Mouse (Mus musculus): Measurements from ENCODE around the gene Nek7. TPM values are rescaled to one million over a fixed set of nuclear protein-coding genes. Genes with fewer than 3 reads are reported as not detected.
A peak's percentile ranks its signal among the peaks of the same experiment; 100 is the strongest.

Nek7 gene
- polyA plus RNA-seq, 1 experiment, result 0.92 TPM

DNA sequence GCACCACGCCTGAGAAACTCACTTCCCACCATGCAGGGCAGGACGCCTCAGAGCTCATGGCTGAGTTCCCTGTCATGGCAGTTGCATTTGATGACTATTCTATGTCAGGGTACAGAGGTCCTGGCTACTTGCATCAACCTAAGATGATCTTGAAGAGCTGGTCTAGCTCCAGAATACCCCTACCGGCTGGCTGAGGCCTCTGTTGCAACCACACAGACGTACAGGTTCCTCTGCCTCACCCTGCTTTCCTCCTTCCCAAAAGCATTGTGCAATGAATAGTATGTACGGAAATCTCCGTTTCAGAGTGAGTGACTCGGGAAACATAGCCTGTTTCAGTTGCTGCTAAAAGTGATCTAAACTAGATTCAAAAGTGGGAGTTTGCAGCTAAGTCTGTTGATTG lies 37.7 kb downstream of the Nek7 start:
- H3K4me1 ChIP-seq (ENCODE audit: control insufficient read depth), result peaks cover 23% of the 10 kb centered on the region
- H3K9me3 ChIP-seq (ENCODE audit: control insufficient read depth, low read length), result no peaks in the 10 kb centered on the region
- TF ChIP-seq GATA1 (IDR thresholded peaks at IDR 0.05; ENCODE audit: low read length) (no peak), TAL1 (IDR thresholded peaks at IDR 0.05; ENCODE audit: low read length) (no peak)
- H3K27me3 ChIP-seq (ENCODE audit: control insufficient read depth), result no peaks in the 10 kb centered on the region
- no peak overlapping the region for H3K4me3 ChIP-seq (replicated peaks)
- H3K36me3 ChIP-seq (ENCODE audit: control insufficient read depth), result peaks cover 3% of the 10 kb centered on the region

DNA sequence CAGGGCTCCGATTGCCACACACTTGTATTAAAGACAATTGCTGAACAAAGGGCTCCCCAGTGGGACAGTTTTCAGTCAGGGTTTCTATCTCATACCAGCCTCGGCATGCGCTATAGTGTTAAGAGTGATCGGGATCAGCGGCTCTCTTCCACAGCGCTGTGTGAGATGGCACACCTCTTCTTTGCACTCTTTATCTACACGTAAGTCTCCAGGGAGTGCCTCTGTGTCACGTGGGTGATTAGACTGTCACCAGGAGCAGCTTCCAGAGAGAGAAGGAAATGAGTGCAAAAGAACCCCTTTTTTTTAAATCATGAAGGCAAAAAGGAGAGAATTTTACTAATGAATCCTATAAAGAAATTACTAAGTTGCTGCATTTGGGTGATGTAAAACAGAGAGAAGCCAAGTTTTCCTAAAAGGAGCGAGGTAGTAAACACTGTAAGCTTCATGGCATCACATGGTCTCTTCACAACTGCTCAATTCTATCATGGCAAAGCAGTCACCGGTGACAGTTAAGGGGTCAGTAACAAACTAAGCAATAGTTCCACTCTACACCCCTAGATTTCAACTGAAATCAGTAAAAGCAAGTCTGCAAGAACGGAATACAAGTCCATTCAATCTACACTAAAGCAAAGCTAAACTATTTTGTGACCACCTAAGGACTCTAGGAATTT lies 40.0 kb downstream of the Nek7 start:
- TF ChIP-seq GATA1 (IDR thresholded peaks at IDR 0.05; ENCODE audit: low read length) (no peak), TAL1 (IDR thresholded peaks at IDR 0.05; ENCODE audit: low read length) (no peak)
- Histone ChIP-seq H3K4me1 (ENCODE audit: control insufficient read depth) (peaks cover 23% of the 10 kb centered on the region), H3K4me3 (replicated peaks) (peak overlapping the region; percentile 13), H3K27me3 (ENCODE audit: control insufficient read depth) (no peaks in the 10 kb centered on the region), H3K36me3 (ENCODE audit: control insufficient read depth) (peaks cover 3% of the 10 kb centered on the region), H3K9me3 (ENCODE audit: control insufficient read depth, low read length) (no peaks in the 10 kb centered on the region)

DNA sequence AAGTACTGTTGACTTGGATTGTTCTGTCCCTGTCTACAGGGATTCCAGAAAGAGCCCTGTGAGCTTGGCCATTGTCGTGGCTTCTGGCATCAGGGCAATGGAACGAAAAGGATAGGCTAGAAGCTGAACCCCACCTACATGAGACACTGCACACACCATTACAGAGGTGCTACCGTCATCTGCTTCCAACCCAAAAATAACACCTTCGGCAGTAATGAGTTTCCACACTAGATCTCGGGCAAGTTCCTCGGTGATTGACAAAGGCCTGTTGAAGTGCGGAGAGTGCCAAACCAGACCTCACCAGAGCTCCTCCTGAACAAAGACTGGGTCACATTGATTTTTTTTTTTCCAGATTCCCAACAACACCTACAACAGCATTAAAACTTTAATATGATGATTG lies 40.7 kb downstream of the Nek7 start:
- peaks cover 3% of the 10 kb centered on the region; the same call in 1 of the 2 replicates for H3K36me3 ChIP-seq (ENCODE audit: control insufficient read depth)
- H3K9me3 ChIP-seq (ENCODE audit: control insufficient read depth, low read length), result no peaks in the 10 kb centered on the region
- no peak for TF ChIP-seq TAL1 (IDR thresholded peaks at IDR 0.05; ENCODE audit: low read length)
- no peak for TF ChIP-seq GATA1 (IDR thresholded peaks at IDR 0.05; ENCODE audit: low read length)
- H3K4me1 ChIP-seq (ENCODE audit: control insufficient read depth), result peaks cover 25% of the 10 kb centered on the region
- no peak overlapping the region for H3K4me3 ChIP-seq (replicated peaks)
- no peaks in the 10 kb centered on the region for H3K27me3 ChIP-seq (ENCODE audit: control insufficient read depth)

DNA sequence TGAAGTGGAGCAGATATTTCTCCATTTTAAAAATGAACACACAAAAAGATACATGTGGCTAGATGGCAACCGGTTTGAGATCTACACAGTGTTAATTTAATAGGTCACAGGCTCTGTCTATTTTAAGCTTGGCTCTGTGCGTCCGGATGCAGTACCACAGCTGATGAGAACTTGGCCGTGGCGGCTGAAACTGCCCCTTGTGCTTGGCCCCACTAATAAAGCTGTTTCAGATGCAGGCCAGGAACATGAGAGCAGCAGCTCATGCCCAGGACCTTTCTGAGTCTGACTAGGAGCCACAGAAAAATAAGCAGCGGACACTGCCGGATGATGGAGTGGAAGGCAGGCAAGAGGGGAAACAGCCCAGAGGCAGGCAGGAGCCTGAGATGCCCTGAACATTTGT lies 43.1 kb downstream of the Nek7 start:
- Histone ChIP-seq H3K36me3 (ENCODE audit: control insufficient read depth) (no peaks in the 10 kb centered on the region), H3K4me3 (replicated peaks) (no peak overlapping the region), H3K4me1 (ENCODE audit: control insufficient read depth) (peaks cover 23% of the 10 kb centered on the region), H3K27me3 (ENCODE audit: control insufficient read depth) (no peaks in the 10 kb centered on the region), H3K9me3 (ENCODE audit: control insufficient read depth, low read length) (no peaks in the 10 kb centered on the region)
- TF ChIP-seq GATA1 (IDR thresholded peaks at IDR 0.05; ENCODE audit: low read length) (no peak), TAL1 (IDR thresholded peaks at IDR 0.05; ENCODE audit: low read length) (no peak)

DNA sequence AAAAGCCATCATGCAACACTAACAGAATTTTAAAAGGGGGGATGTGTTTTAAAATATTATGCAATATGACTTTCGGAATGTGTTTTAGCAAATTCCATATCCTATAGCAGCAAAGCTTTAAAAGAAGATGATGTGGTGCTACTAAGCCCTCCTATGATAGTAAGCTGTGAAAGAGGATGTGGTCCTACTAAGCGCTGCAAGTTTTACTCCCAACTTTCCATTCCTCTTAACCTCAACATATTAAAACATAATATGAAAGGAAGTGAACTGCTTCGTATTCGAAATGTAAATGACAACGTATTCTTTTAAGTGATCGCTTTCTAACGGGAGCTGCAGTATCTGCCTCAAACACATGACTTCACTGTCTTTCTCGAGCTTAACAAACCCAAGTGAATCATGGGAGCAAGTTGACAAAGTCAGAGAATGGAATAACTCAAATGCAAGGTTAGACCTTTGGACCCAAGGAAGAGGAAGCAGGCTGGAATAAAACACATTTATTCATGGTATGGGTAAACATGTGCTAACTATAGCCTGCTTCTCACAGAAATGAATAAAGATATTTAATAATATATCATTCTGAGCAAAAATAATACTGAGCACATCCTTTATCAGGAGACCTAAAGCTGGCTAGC lies 43.8 kb downstream of the Nek7 start:
- Histone ChIP-seq H3K36me3 (ENCODE audit: control insufficient read depth) (no peaks in the 10 kb centered on the region), H3K27me3 (ENCODE audit: control insufficient read depth) (no peaks in the 10 kb centered on the region), H3K9me3 (ENCODE audit: control insufficient read depth, low read length) (no peaks in the 10 kb centered on the region), H3K4me1 (ENCODE audit: control insufficient read depth) (peaks cover 26% of the 10 kb centered on the region), H3K4me3 (replicated peaks) (no peak overlapping the region)
- TF ChIP-seq TAL1 (IDR thresholded peaks at IDR 0.05; ENCODE audit: low read length) (no peak), GATA1 (IDR thresholded peaks at IDR 0.05; ENCODE audit: low read length) (no peak)

DNA sequence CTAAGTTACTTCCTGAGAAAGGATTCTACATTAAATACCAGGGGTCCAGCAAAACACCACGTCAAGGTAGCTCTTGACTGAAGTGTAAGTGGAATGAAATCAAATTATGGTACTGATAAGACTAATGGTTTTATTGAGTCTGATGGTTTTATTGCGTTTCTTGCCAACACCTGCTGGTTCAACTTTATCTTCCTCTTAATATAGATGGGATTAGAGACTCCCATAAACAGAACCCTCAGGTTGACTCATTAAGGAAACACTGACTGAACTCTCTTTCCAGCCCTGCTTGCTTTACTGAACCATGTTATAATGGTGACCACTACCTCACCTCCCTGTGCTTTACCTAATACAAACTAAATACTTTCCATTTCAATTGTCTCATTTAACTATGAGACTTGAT lies 44.3 kb downstream of the Nek7 start:
- no peaks in the 10 kb centered on the region for H3K27me3 ChIP-seq (ENCODE audit: control insufficient read depth)
- peaks cover 26% of the 10 kb centered on the region for H3K4me1 ChIP-seq (ENCODE audit: control insufficient read depth)
- H3K4me3 ChIP-seq (replicated peaks), result no peak overlapping the region
- TF ChIP-seq TAL1 (IDR thresholded peaks at IDR 0.05; ENCODE audit: low read length) (no peak), GATA1 (IDR thresholded peaks at IDR 0.05; ENCODE audit: low read length) (no peak)
- H3K36me3 ChIP-seq (ENCODE audit: control insufficient read depth), result no peaks in the 10 kb centered on the region
- no peaks in the 10 kb centered on the region for H3K9me3 ChIP-seq (ENCODE audit: control insufficient read depth, low read length)

DNA sequence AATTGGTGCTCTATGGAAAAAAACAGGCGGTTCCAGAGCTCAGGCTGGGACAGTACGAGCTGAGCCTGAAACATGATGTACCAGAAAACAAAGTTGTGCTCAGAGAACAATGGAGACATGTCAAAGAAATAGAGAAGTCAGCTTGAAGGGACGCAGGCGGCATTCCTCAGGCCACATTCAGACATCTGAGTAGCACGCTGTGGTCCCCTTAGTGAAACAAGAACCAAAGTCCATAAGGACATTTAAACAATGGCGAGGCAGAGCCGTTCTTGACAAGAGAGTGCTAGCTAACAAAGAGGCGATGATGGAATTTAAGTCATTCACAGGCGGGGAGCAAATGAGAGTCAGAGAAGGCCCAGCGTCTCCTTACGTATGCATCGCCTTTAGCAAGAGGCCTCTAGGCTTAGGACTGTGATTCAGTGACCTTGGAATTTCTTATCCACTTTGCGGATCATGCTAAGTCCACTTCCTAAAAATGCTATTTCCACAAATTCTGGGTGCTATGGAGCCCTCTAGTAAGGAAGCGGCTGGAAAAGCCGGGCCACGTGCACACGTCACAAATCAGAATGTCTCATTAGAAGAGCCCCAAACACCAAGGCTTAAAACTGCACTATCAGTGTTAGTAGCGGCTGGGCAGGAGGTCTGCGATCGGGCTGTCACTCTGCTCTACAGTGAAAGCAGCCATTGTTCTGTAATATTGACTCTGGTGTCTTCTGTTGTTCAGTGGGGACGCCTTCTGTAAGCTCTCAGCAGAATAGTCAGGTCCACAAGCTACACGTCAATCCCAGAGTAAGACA lies 48.2 kb downstream of the Nek7 start:
- H3K4me3 ChIP-seq (replicated peaks), result no peak overlapping the region
- peaks cover 12% of the 10 kb centered on the region for H3K4me1 ChIP-seq (ENCODE audit: control insufficient read depth)
- no peaks in the 10 kb centered on the region for H3K9me3 ChIP-seq (ENCODE audit: control insufficient read depth, low read length)
- no peaks in the 10 kb centered on the region for H3K36me3 ChIP-seq (ENCODE audit: control insufficient read depth)
- TF ChIP-seq TAL1 (IDR thresholded peaks at IDR 0.05; ENCODE audit: low read length) (no peak), GATA1 (IDR thresholded peaks at IDR 0.05; ENCODE audit: low read length) (no peak)
- H3K27me3 ChIP-seq (ENCODE audit: control insufficient read depth), result no peaks in the 10 kb centered on the region

DNA sequence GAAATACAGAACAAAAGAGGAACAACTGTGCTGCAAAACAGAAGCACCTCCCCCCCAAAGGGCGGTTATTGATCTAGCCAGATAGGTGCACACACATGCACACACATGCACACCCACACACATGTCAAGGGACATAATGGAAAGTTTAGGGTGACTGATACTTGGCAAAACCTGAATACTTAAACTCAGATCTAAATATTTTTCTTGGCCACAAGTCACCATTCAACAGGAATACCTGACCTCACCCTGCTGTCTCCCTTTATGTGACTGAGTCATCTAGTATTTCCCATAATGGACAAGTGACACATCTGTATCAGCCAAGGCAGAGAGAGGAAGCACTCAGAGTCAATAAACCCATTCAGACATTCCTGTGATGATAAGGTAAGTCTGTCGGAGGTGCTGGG lies 48.9 kb downstream of the Nek7 start:
- H3K4me3 ChIP-seq (replicated peaks), result no peak overlapping the region
- no peaks in the 10 kb centered on the region for H3K27me3 ChIP-seq (ENCODE audit: control insufficient read depth)
- no peaks in the 10 kb centered on the region for H3K36me3 ChIP-seq (ENCODE audit: control insufficient read depth)
- peaks cover 12% of the 10 kb centered on the region for H3K4me1 ChIP-seq (ENCODE audit: control insufficient read depth)
- TF ChIP-seq TAL1 (IDR thresholded peaks at IDR 0.05; ENCODE audit: low read length) (no peak), GATA1 (IDR thresholded peaks at IDR 0.05; ENCODE audit: low read length) (no peak)
- no peaks in the 10 kb centered on the region for H3K9me3 ChIP-seq (ENCODE audit: control insufficient read depth, low read length)
